Mouse (Mus musculus): Measurements from ENCODE around the gene Cacna1g. TPM values are rescaled to one million over a fixed set of nuclear protein-coding genes. Genes with fewer than 3 reads are reported as not detected.

Gene Cacna1g
- polyA plus RNA-seq, 1 experiment from 2014 or later, result 21.0 TPM

GRCm38 (mm10) chr11:94369981-94370380 lies 104.0 kb downstream of the Cacna1g start:
- no peak for ATAC-seq (ENCODE audit: insufficient number of reproducible peaks, low FRiP score, low TSS enrichment, low read depth)
- no peak for DNase-seq (ENCODE audit: low spot score)
- H3K27ac ChIP-seq (replicated peaks; ENCODE audit: low read depth, low read length), result no peak overlapping the region
- no peaks in the 10 kb centered on the region for H3K4me1 ChIP-seq (ENCODE audit: control insufficient read depth, insufficient read depth, low read length)
- no peak overlapping the region for H3K4me3 ChIP-seq (ENCODE audit: low read depth, low read length)
- no peak overlapping the region for H3K9ac ChIP-seq (ENCODE audit: low read length)
- no peaks in the 10 kb centered on the region for H3K9me3 ChIP-seq (ENCODE audit: control insufficient read depth, low read length)
- H3K36me3 ChIP-seq (ENCODE audit: control insufficient read depth, insufficient read depth, low read length), result no peaks in the 10 kb centered on the region
- no peak overlapping the region for H3K4me2 ChIP-seq (ENCODE audit: low read depth, severe bottlenecking)
- WGBS, result 74% methylated on average over 6 of the region's 6 CpGs
- H3K27me3 ChIP-seq (ENCODE audit: control insufficient read depth, insufficient read depth, low read length), result no peaks in the 10 kb centered on the region

GRCm38 (mm10) chr11:94365340-94365739 lies 108.7 kb downstream of the Cacna1g start:
- H3K4me1 ChIP-seq (ENCODE audit: control insufficient read depth, insufficient read depth, low read length), result no peaks in the 10 kb centered on the region
- ATAC-seq (ENCODE audit: insufficient number of reproducible peaks, low FRiP score, low TSS enrichment, low read depth) (no peak), DNase-seq (ENCODE audit: low spot score) (no peak)
- H3K27me3 ChIP-seq (ENCODE audit: control insufficient read depth, insufficient read depth, low read length), result no peaks in the 10 kb centered on the region
- H3K36me3 ChIP-seq (ENCODE audit: control insufficient read depth, insufficient read depth, low read length), result no peaks in the 10 kb centered on the region
- no peak overlapping the region for H3K27ac ChIP-seq (replicated peaks; ENCODE audit: low read depth, low read length)
- no peak overlapping the region for H3K9ac ChIP-seq (ENCODE audit: low read length)
- H3K4me2 ChIP-seq (ENCODE audit: low read depth, severe bottlenecking), result no peak overlapping the region
- H3K9me3 ChIP-seq (ENCODE audit: control insufficient read depth, low read length), result no peaks in the 10 kb centered on the region
- H3K4me3 ChIP-seq (ENCODE audit: low read depth, low read length), result no peak overlapping the region
- WGBS, result 79% methylated on average over 3 of the region's 3 CpGs

- no peaks in the 10 kb centered on the region for H3K4me1 ChIP-seq (ENCODE audit: control insufficient read depth, insufficient read depth, low read length)
- no peak overlapping the region for H3K9ac ChIP-seq (ENCODE audit: low read length)
- no peaks in the 10 kb centered on the region for H3K9me3 ChIP-seq (ENCODE audit: control insufficient read depth, low read length)
- no peaks in the 10 kb centered on the region for H3K27me3 ChIP-seq (ENCODE audit: control insufficient read depth, insufficient read depth, low read length)
- H3K4me2 ChIP-seq (ENCODE audit: low read depth, severe bottlenecking), result no peak overlapping the region
- no peak overlapping the region for H3K27ac ChIP-seq (replicated peaks; ENCODE audit: low read depth, low read length)
- DNase-seq (ENCODE audit: low spot score) (no peak), ATAC-seq (ENCODE audit: insufficient number of reproducible peaks, low FRiP score, low TSS enrichment, low read depth) (no peak)
- WGBS, result 89% methylated on average over 7 of the region's 7 CpGs
- no peaks in the 10 kb centered on the region for H3K36me3 ChIP-seq (ENCODE audit: control insufficient read depth, insufficient read depth, low read length)
- H3K4me3 ChIP-seq (ENCODE audit: low read depth, low read length), result no peak overlapping the region
These were observed 110.3 kb downstream of the Cacna1g start for GRCm38 (mm10) chr11:94363690-94364089.

GRCm38 (mm10) chr11:94362101-94362500 lies 111.9 kb downstream of the Cacna1g start:
- DNase-seq (ENCODE audit: low spot score), result no peak
- WGBS, result 93% methylated on average over 5 of the region's 5 CpGs
- Histone ChIP-seq H3K27ac (replicated peaks; ENCODE audit: low read depth, low read length) (no peak overlapping the region), H3K4me2 (ENCODE audit: low read depth, severe bottlenecking) (no peak overlapping the region), H3K36me3 (ENCODE audit: control insufficient read depth, insufficient read depth, low read length) (no peaks in the 10 kb centered on the region), H3K4me1 (ENCODE audit: control insufficient read depth, insufficient read depth, low read length) (no peaks in the 10 kb centered on the region), H3K27me3 (ENCODE audit: control insufficient read depth, insufficient read depth, low read length) (no peaks in the 10 kb centered on the region), H3K4me3 (ENCODE audit: low read depth, low read length) (no peak overlapping the region), H3K9me3 (ENCODE audit: control insufficient read depth, low read length) (no peaks in the 10 kb centered on the region), H3K9ac (ENCODE audit: low read length) (no peak overlapping the region)
- ATAC-seq (ENCODE audit: insufficient number of reproducible peaks, low FRiP score, low TSS enrichment, low read depth), result no peak

- no peak overlapping the region for H3K9ac ChIP-seq (ENCODE audit: low read length)
- no peak for DNase-seq (ENCODE audit: low spot score)
- no peaks in the 10 kb centered on the region for H3K4me1 ChIP-seq (ENCODE audit: control insufficient read depth, insufficient read depth, low read length)
- no peaks in the 10 kb centered on the region for H3K27me3 ChIP-seq (ENCODE audit: control insufficient read depth, insufficient read depth, low read length)
- H3K27ac ChIP-seq (replicated peaks; ENCODE audit: low read depth, low read length), result no peak overlapping the region
- H3K9me3 ChIP-seq (ENCODE audit: control insufficient read depth, low read length), result no peaks in the 10 kb centered on the region
- no peak for ATAC-seq (ENCODE audit: insufficient number of reproducible peaks, low FRiP score, low TSS enrichment, low read depth)
- no peaks in the 10 kb centered on the region for H3K36me3 ChIP-seq (ENCODE audit: control insufficient read depth, insufficient read depth, low read length)
- H3K4me3 ChIP-seq (ENCODE audit: low read depth, low read length), result no peak overlapping the region
- 91% methylated on average over 14 of the region's 14 CpGs for WGBS
- no peak overlapping the region for H3K4me2 ChIP-seq (ENCODE audit: low read depth, severe bottlenecking)
These were observed 112.7 kb downstream of the Cacna1g start for GRCm38 (mm10) chr11:94361166-94361870.

- DNase-seq (ENCODE audit: low spot score) (no peak), ATAC-seq (ENCODE audit: insufficient number of reproducible peaks, low FRiP score, low TSS enrichment, low read depth) (no peak)
- H3K9me3 ChIP-seq (ENCODE audit: control insufficient read depth, low read length), result no peaks in the 10 kb centered on the region
- no peaks in the 10 kb centered on the region for H3K27me3 ChIP-seq (ENCODE audit: control insufficient read depth, insufficient read depth, low read length)
- no peaks in the 10 kb centered on the region for H3K4me1 ChIP-seq (ENCODE audit: control insufficient read depth, insufficient read depth, low read length)
- H3K4me3 ChIP-seq (ENCODE audit: low read depth, low read length), result no peak overlapping the region
- no peak overlapping the region for H3K4me2 ChIP-seq (ENCODE audit: low read depth, severe bottlenecking)
- 97% methylated on average over 12 of the region's 12 CpGs for WGBS
- H3K36me3 ChIP-seq (ENCODE audit: control insufficient read depth, insufficient read depth, low read length), result no peaks in the 10 kb centered on the region
- H3K9ac ChIP-seq (ENCODE audit: low read length), result no peak overlapping the region
- no peak overlapping the region for H3K27ac ChIP-seq (replicated peaks; ENCODE audit: low read depth, low read length)
These were observed 114.8 kb downstream of the Cacna1g start for GRCm38 (mm10) chr11:94359168-94359567.

Other genes starting within 250 kb of the Cacna1g start
- gene Wfikkn2, start 228.2 kb downstream of the Cacna1g start, polyA plus RNA-seq (2014; fragmentation: Nextera tagmentation; extraction: Ambion mirVana), result 5.3 and 8.0 TPM in 2 replicates
- 0.51 and 0.52 TPM in 2 replicates for gene Gm21885, start 192.3 kb downstream of the Cacna1g start, polyA plus RNA-seq (2014; fragmentation: Nextera tagmentation; extraction: Ambion mirVana)
- gene Luc7l3, start 152.2 kb downstream of the Cacna1g start, polyA plus RNA-seq (2014; fragmentation: Nextera tagmentation; extraction: Ambion mirVana), result 123 and 125 TPM in 2 replicates
- gene Ankrd40, start 146.2 kb downstream of the Cacna1g start, polyA plus RNA-seq (2014; fragmentation: Nextera tagmentation; extraction: Ambion mirVana), result 24.1 and 25.8 TPM in 2 replicates
- gene Abcc3, start 81.2 kb downstream of the Cacna1g start, polyA plus RNA-seq (2014; fragmentation: Nextera tagmentation; extraction: Ambion mirVana), result 0.55 and 0.88 TPM in 2 replicates
- gene Spata20, start 12.0 kb upstream of the Cacna1g start, polyA plus RNA-seq (2014; fragmentation: Nextera tagmentation; extraction: Ambion mirVana), result not detected in 2 replicates
- gene Epn3, start 25.8 kb upstream of the Cacna1g start, polyA plus RNA-seq (2014; fragmentation: Nextera tagmentation; extraction: Ambion mirVana), result 2.8 and 3.1 TPM in 2 replicates
- 4.2 and 4.9 TPM in 2 replicates for gene Mycbpap, start 47.5 kb upstream of the Cacna1g start, polyA plus RNA-seq (2014; fragmentation: Nextera tagmentation; extraction: Ambion mirVana)
- gene Rsad1, start 75.1 kb upstream of the Cacna1g start, polyA plus RNA-seq (2014; fragmentation: Nextera tagmentation; extraction: Ambion mirVana), result 3.1 and 4.1 TPM in 2 replicates
- gene Chad, start 90.8 kb upstream of the Cacna1g start, polyA plus RNA-seq (2014; fragmentation: Nextera tagmentation; extraction: Ambion mirVana), result 0.53 and 0.55 TPM in 2 replicates
- 8.6 and 10.6 TPM in 2 replicates for gene Acsf2, start 127.7 kb upstream of the Cacna1g start, polyA plus RNA-seq (2014; fragmentation: Nextera tagmentation; extraction: Ambion mirVana)
- 191 and 206 TPM in 2 replicates for gene Lrrc59, start 155.6 kb upstream of the Cacna1g start, polyA plus RNA-seq (2014; fragmentation: Nextera tagmentation; extraction: Ambion mirVana)
- 133 and 141 TPM in 2 replicates for gene Mrpl27, start 179.6 kb upstream of the Cacna1g start, polyA plus RNA-seq (2014; fragmentation: Nextera tagmentation; extraction: Ambion mirVana)
- gene Eme1, start 179.8 kb upstream of the Cacna1g start, polyA plus RNA-seq (2014; fragmentation: Nextera tagmentation; extraction: Ambion mirVana), result 52.6 and 55.9 TPM in 2 replicates
- 16.2 and 16.7 TPM in 2 replicates for gene Xylt2, start 203.3 kb upstream of the Cacna1g start, polyA plus RNA-seq (2014; fragmentation: Nextera tagmentation; extraction: Ambion mirVana)
- 0.25 TPM in 1 of 2 replicates, not detected in the other for gene Gm11541, start 230.3 kb upstream of the Cacna1g start, polyA plus RNA-seq (2014; fragmentation: Nextera tagmentation; extraction: Ambion mirVana)